Mouse (Mus musculus) embryonic facial prominence, embryonic 14.5 days (tissue): ENCODE measurements at regions not wholly inside any gene's neighbourhood (a gene's known extent, or its start where the extent isn't known, plus 50 kb on each side); places are given as distances from the start of the nearest gene placed in this dataset.

Source experiments
- ATAC-seq: fragments of 200-750 bp; cut with Nextera tagmentation; 2 replicates; pipeline ENCODE4 v1.8.0; 2017; ENCODE audit warnings: low read depth, moderate number of reproducible peaks, moderate TSS enrichment
- DNase-seq: peaks from one replicate; pipeline ENCODE4 v3.0.0-alpha.2; 2015; ENCODE audit warnings: low spot score
- H3K27ac ChIP-seq: fragments of 300-500 bp; sonication (generic); replicated peaks from 2 replicates; pipeline ENCODE4 v1.5.1; 2014; ENCODE audit warnings: low read depth, mild to moderate bottlenecking, low read length, moderate library complexity
- H3K27me3 ChIP-seq: fragments of 300-500 bp; sonication (generic); replicated peaks from 2 replicates; pipeline ENCODE4 v1.6.1; 2014; ENCODE audit warnings: low read length; ENCODE audit not compliant: control insufficient read depth, insufficient read depth
- H3K36me3 ChIP-seq: fragments of 300-500 bp; sonication (generic); 2 replicates; pipeline ENCODE4 v1.6.1; 2014; ENCODE audit warnings: low read length, mixed read lengths; ENCODE audit not compliant: control insufficient read depth, insufficient read depth
- H3K4me1 ChIP-seq: fragments of 300-500 bp; sonication (generic); 2 replicates; pipeline ENCODE4 v1.6.1; 2014; ENCODE audit warnings: antibody characterized with exemption, low read length; ENCODE audit not compliant: control insufficient read depth, insufficient read depth
- H3K4me2 ChIP-seq: fragments of 300-500 bp; sonication (generic); 2 replicates; pipeline ENCODE4 v1.6.1; 2014; ENCODE audit warnings: low read depth, mild to moderate bottlenecking, low read length, moderate library complexity, mixed read lengths
- H3K4me3 ChIP-seq: fragments of 300-500 bp; sonication (generic); 2 replicates; pipeline ENCODE4 v1.5.1; 2014; ENCODE audit warnings: low read depth, mild to moderate bottlenecking, low read length
- H3K9ac ChIP-seq: fragments of 300-500 bp; sonication (generic); 2 replicates; pipeline ENCODE4 v1.6.1; 2014; ENCODE audit warnings: low read depth, mild to moderate bottlenecking, low read length, moderate library complexity, mixed read lengths
- H3K9me3 ChIP-seq: fragments of 300-500 bp; sonication (generic); 2 replicates; pipeline ENCODE4 v1.6.1; 2016; ENCODE audit warnings: low read length; ENCODE audit not compliant: control insufficient read depth
- WGBS: fragments of 180-500 bp; shearing (Covaris S2); extraction: QIAGEN DNeasy Blood & Tissue Kit; methylation state at CpG from one replicate; pipeline ENCODE4 v1.1.7; 2014; 5-methylcytosine and 5-hydroxymethylcytosine counted together

DNA sequence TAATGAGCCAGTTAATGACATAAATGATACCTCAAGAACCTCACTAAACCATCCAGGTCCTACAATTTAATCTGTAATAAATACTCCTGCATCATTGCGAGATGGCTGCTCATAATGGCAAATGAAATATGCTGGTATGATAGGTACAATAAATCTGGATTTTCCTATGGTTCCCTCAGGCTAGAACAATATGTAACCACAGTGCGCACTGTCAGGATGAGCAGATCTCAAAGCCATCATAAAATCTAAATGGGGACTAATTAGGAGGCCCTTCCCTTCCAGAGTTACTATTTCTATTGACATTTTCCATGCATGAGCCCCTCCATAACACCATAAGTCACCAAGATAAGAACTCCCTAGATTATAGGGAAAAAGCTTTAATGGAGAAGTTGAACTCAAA, 379.8 kb downstream of the Gpd2 start:
- Histone ChIP-seq H3K4me2 (peak overlapping the region; percentile 63; the same call in 1 of the 2 replicates), H3K4me3 (no peak overlapping the region), H3K9ac (no peak overlapping the region), H3K4me1 (no peaks in the 10 kb centered on the region), H3K9me3 (no peaks in the 10 kb centered on the region), H3K27ac (no peak overlapping the region), H3K36me3 (no peaks in the 10 kb centered on the region), H3K27me3 (0 out of 2 replicates have a peak, but pooled peaks cover 4% of the 10 kb centered on the region)
- 81% methylated on average over 2 of the region's 2 CpGs for WGBS
- ATAC-seq (no peak), DNase-seq (no peak)

DNA sequence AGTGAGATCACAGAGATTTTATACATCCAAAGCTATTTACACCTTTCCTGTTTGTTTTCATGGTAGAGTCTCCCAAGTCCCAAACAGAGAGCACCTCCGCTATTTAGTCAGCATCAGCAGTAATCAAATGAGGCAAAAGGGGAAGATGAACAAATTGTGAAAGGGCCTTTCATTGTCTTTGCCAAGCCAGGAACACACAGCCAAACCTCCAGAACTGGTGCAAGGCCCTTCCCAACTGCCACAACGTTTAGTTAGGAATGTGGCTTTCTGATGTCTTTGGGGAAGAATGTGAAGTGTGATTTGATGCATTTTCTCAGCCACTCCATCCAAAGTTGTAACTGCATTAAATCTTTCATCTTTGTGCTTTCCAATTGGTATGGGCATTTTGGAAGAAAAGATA, 353.6 kb upstream of the Galnt5 start:
- 61% methylated on average over 2 of the region's 2 CpGs for WGBS
- ATAC-seq, result no peak
- H3K9me3 ChIP-seq, result no peaks in the 10 kb centered on the region

DNA sequence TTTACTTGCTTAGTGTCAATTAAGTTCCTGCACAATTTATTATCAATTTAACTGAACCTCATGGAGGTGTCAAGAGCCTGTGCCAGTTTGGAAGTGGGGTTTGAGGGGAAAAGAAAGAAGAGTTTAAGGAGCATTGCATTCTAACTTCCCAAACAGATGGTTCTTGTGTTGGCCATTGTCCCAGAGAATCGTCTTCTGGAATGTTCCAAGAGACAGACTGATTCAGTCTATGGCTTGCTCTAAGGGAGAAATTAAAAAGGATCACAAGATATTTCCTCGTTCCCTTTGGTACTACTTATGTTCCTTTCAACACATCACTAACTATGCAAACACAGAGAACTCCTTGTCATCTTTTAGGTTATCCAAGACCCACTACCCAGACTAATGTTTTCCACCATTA, 353.1 kb upstream of the Galnt5 start:
- WGBS, result 66% methylated on average over 2 of the region's 2 CpGs
- DNase-seq, result no peak
- H3K4me3 ChIP-seq, result no peak overlapping the region

More for the DNA sequence above, 353.6 kb upstream of the Galnt5 start:
- H3K4me1 ChIP-seq, result no peaks in the 10 kb centered on the region
- no peaks in the 10 kb centered on the region for H3K27me3 ChIP-seq
- H3K36me3 ChIP-seq, result no peaks in the 10 kb centered on the region
- H3K4me3 ChIP-seq, result no peak overlapping the region
- no peak overlapping the region for H3K4me2 ChIP-seq
- no peak for DNase-seq
- H3K9ac ChIP-seq, result no peak overlapping the region
- no peak overlapping the region for H3K27ac ChIP-seq

DNA sequence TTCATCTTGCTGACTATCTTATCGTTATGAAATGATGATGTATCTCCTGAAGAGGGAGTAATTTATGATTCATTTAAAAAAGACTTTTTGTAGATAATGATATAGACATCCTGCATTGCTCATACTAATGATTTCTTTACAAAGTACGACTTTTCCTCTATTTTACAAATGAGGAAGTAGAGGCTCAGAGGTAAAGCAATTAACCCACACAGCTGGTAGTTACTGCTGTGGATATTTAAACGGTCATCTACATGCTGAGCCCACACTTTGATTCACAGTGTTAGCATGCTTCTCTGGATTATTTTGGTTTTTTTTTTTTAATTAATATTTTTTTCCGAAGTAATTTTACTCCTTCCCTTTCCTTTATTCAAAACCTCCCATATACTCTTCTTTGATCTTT, 348.7 kb upstream of the Galnt5 start:
- Histone ChIP-seq H3K9ac (no peak overlapping the region), H3K4me2 (no peak overlapping the region), H3K36me3 (no peaks in the 10 kb centered on the region), H3K27ac (no peak overlapping the region), H3K9me3 (no peaks in the 10 kb centered on the region), H3K27me3 (no peaks in the 10 kb centered on the region), H3K4me3 (no peak overlapping the region), H3K4me1 (no peaks in the 10 kb centered on the region)
- DNase-seq (no peak), ATAC-seq (no peak)
- 74% methylated on average over 4 of the region's 4 CpGs for WGBS

More for the DNA sequence above, 353.1 kb upstream of the Galnt5 start:
- Histone ChIP-seq H3K9me3 (no peaks in the 10 kb centered on the region), H3K27ac (no peak overlapping the region), H3K27me3 (no peaks in the 10 kb centered on the region), H3K4me1 (no peaks in the 10 kb centered on the region), H3K4me2 (no peak overlapping the region), H3K36me3 (no peaks in the 10 kb centered on the region), H3K9ac (no peak overlapping the region)
- ATAC-seq, result no peak

DNA sequence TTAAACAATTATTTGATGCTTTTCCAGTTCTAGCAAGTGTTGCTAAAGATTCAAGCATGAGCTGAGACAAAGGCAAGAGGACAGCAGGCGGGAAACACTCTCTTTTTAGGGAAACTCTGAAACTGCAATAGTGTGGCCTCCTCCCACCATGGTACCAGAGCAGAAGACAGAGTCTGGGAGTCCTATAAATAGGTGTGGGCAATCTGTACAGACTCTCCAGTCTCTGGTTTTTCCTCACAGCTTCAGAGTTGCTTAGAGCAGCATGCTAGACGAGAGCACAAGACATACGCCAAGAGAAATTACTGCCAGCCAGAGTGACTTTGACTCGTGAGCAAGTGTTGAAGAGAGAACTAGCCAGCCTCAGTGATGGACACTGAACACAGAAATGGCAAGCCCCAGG, 340.3 kb upstream of the Galnt5 start:
- no peaks in the 10 kb centered on the region for H3K9me3 ChIP-seq
- ATAC-seq (no peak), DNase-seq (no peak)
- 82% methylated on average over 4 of the region's 4 CpGs for WGBS
- no peak overlapping the region for H3K27ac ChIP-seq
- no peak overlapping the region for H3K9ac ChIP-seq
- H3K36me3 ChIP-seq, result no peaks in the 10 kb centered on the region
- no peaks in the 10 kb centered on the region for H3K4me1 ChIP-seq
- H3K27me3 ChIP-seq, result no peaks in the 10 kb centered on the region
- H3K4me3 ChIP-seq, result no peak overlapping the region
- no peak overlapping the region for H3K4me2 ChIP-seq

DNA sequence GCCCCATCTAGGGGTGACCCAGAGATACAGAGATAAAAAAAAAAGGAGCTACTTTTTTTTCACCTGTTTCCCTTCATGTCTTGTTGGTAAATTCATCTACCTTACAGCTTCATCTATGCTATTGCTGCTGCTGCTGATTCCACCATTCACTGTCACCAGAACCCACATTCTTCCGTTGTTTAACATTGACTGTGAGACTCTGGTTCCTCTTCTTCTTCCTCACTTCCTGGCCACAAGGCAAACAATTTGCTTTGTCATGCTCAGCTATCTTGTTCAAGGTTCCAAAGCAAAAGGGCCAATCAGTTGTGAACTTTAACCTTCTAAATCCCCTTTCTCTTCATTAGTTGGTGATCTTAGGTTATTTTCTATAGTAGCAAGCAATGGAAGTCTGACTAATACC, 335.8 kb upstream of the Galnt5 start:
- DNase-seq (no peak), ATAC-seq (no peak)
- Histone ChIP-seq H3K36me3 (no peaks in the 10 kb centered on the region), H3K9ac (no peak overlapping the region), H3K9me3 (no peaks in the 10 kb centered on the region), H3K27ac (no peak overlapping the region), H3K4me2 (no peak overlapping the region), H3K27me3 (no peaks in the 10 kb centered on the region), H3K4me1 (no peaks in the 10 kb centered on the region), H3K4me3 (no peak overlapping the region)
- 85% methylated on average over 1 of the region's 1 CpGs for WGBS

DNA sequence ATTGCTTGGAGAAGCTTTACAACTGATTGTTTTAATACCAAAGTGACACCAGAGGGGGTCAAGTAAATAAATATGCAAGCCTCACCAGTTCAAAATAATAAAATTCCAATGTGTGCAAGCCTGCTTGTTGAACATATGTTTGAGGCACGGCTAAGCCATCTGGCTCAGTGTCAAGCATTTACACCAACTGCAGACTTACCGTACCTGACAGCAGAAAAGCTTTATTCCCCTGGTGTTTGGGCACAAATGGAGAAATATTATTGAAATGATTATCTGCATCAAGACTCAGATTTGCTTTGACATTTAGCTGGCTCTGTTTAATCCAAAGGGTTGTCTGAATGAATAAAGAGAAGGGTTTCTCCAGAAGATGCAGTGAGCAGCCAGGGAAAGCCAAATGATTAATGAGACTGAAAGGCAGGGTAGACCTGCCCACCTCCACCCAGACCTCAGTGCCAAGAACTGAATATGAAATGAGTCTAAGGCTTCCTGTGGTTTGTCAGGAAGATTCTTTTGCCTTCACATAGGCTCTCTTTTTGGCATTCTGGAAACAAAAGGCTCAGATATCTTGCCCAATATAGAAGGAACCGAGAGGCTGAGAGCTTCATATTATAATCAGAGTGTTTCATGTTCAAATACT, 325.6 kb upstream of the Galnt5 start:
- no peak for ATAC-seq
- Histone ChIP-seq H3K4me1 (no peaks in the 10 kb centered on the region), H3K9me3 (no peaks in the 10 kb centered on the region), H3K4me3 (no peak overlapping the region), H3K36me3 (no peaks in the 10 kb centered on the region), H3K4me2 (no peak overlapping the region), H3K9ac (no peak overlapping the region), H3K27me3 (no peaks in the 10 kb centered on the region), H3K27ac (no peak overlapping the region)
- 34% methylated on average over 3 of the region's 3 CpGs for WGBS
- DNase-seq, result peak; percentile 68

DNA sequence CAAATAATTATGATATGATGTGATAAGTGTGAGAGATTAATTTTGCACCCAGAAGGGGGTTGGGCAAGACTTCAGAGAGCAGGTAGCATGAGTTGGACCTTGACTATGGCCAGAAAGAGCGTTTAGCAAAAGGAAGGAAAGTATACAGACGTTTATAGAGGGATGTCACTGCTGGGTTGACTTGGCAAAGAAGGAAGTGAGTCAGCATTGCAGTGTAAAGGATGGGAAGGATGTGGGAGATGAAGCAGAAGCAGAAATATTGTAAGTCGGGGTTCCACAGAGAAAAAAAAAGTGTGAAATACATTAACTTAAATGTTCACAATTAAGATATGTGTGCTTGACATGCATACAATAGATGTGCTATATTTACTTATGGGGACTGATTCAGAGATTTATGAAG, 307.8 kb upstream of the Galnt5 start:
- no peak overlapping the region for H3K9ac ChIP-seq
- H3K27ac ChIP-seq, result no peak overlapping the region
- H3K27me3 ChIP-seq, result no peaks in the 10 kb centered on the region
- no peaks in the 10 kb centered on the region for H3K9me3 ChIP-seq
- no peak overlapping the region for H3K4me3 ChIP-seq
- H3K4me1 ChIP-seq, result no peaks in the 10 kb centered on the region
- DNase-seq (no peak), ATAC-seq (no peak)
- 70% methylated on average over 3 of the region's 3 CpGs for WGBS
- no peak overlapping the region for H3K4me2 ChIP-seq
- no peaks in the 10 kb centered on the region for H3K36me3 ChIP-seq

DNA sequence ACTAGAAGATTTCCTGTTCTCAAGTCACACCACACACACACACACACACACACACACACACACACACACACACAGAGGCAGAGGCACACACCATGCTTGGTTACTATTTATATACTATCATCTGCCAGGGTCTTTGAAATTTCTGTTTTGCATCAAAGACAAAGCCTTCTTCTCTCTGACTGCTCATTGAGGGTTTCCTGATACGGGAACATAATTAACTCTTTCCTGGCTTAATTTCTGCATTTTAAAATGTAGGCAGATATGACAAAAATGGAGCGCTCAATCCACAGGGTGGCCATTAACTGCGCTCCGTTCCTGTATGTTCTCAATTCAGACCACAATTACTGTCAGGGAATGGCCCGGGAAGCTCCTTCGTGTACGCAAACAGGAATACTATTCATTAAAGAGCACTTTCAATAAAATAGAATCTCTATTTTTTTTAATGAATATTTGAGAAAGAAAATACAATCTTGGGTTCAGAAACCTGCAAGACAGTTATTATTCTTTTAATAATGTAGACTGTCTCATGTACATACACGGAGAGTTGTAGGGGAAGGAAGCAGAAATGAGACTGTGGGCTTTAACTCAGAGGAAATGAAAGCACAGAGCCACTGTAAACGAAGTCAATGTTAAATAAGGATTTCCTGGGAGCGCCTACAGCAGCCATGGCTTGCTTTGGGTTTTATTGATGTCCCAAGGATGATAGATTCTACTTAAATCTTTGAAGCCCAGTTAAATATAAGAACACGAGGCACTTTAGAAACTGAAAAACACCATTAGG, 300.5 kb upstream of the Galnt5 start:
- 47% methylated on average over 11 of the region's 11 CpGs for WGBS
- H3K4me3 ChIP-seq, result no peak overlapping the region
- no peak overlapping the region for H3K9ac ChIP-seq
- no peaks in the 10 kb centered on the region for H3K36me3 ChIP-seq
- H3K4me2 ChIP-seq, result peak overlapping the region; percentile 21; the same call in 1 of the 2 replicates
- no peak overlapping the region for H3K27ac ChIP-seq
- no peaks in the 10 kb centered on the region for H3K27me3 ChIP-seq
- ATAC-seq, result no peak
- peaks cover 3% of the 10 kb centered on the region; the same call in 1 of the 2 replicates for H3K4me1 ChIP-seq
- DNase-seq, result peak; percentile 3
- H3K9me3 ChIP-seq, result no peaks in the 10 kb centered on the region
